Mouse (Mus musculus) gastrocnemius, adult 18-20 months (tissue): ENCODE results near the gene Lilrb4a. TPM values are rescaled to one million over a fixed set of nuclear protein-coding genes. Genes with fewer than 3 reads are reported as not detected.
"Not testable (repeated sequence)": the region's sequence is repeated elsewhere in the genome, so short reads cannot be mapped to it uniquely, and the experiment has no call there.

Experiments
- DNase-seq: peaks from one replicate; pipeline ENCODE4 v3.0.0; 2021; ENCODE audit warnings: low spot score
- long read RNA-seq, 2 experiments: library from polyadenylated mRNA; stranded (forward); transcript quantifications; one replicate each; pipeline ENCODE4 v2.0.0; 2021
- total RNA-seq, 2 experiments: library from RNA; stranded (reverse); gene quantifications; 2 replicates each; pipeline ENCODE4 v1.2.3; 2021

Gene Lilrb4a
- total RNA-seq = under 1 TPM; 0.57 to 0.69 TPM
- long read RNA-seq, experiment 1, partial matches to known transcripts = 0 of 1 reads
- long read RNA-seq, experiment 1, other reads (novel, unspliced or antisense) = 1 of 1 reads
- long read RNA-seq, experiment 2 = 0 reads

- not testable (repeated sequence) for DNase-seq
Observed at GRCm38 (mm10) chr10:51490691-51491090, at the start of gene Lilrb4a. Lilrb4a (plus strand) TSS chr10:51490956.

DNA sequence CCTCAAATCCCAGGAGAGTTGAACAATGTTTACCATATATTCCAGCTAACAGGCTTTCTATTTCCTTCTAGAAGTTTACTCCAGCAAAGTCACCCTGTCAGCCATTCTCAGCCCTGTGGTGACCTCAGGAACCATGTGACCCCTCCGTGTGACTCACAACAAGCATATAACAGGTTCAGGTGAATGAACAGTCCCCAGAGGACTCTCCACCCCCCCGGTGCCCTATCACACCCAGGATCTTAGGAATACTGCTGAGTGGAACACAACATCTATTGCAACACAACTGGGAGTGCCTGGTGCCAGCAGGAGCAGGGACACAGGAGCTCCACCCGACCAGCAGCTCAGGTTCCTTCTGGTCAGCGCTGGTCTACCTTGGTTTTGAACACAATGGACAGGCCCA lies 39.1 kb upstream of the Lilrb4a start:
- no peak for DNase-seq

GRCm38 (mm10) chr10:51453616-51454298 lies 37.0 kb upstream of the Lilrb4a start:
- DNase-seq = no peak

DNA sequence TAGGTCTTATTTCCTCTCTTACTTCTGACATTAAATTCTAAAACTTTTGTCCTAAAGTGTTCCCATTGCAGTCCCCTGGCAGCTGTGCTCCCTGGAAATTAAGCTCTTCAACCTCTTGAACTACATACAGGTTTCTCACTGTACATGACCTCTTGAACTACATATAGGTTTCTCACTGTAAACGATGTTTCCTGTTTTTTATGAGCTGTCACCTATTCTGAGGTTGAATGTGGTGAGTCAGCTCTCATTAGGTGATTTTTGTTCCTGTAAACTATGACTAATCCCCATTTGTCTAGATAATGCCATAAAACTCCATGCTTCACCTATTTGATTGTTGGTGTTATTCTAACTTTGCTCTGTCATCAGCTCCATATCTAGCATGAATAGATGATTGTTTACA lies 36.4 kb upstream of the Lilrb4a start:
- no peak for DNase-seq

DNA sequence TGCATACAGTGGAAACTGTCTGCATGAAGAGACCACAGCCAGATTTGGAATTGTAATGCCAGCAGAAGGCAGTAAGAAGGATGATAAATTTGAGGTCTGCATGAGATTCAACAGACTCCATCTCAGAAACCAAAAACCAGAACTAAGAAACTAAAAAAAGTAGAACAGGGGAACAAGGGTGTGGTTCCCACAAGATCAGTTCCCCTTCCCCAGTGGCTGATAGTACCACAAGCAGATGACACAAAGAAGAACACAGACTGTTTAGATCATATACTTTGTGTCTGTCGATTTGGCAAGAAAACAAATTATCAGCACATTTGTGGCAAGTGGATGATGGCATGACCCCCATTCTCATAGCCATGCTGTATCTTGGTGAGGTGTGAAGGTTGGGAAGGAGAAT lies 35.0 kb upstream of the Lilrb4a start:
- no peak for DNase-seq

DNA sequence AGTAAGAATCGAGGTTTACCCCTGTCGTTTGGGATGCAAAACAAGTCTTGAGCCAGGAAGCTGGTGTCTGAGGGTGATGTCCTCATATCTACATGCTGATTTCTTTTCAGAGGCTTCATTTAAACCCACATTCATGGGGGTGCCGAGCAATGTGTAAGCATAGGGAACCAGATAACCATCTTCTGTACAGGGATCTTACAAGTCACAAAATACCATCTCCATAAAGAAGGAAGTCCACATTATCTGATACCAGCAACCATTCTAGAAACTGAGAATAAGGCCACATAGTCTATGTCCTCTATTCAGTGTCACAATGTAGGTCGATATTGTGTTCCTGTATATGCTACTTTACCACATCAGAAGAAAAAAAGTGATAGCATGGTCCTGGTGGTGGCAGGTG lies 34.4 kb upstream of the Lilrb4a start:
- DNase-seq = no peak

- not testable (repeated sequence) for DNase-seq
Observed at GRCm38 (mm10) chr10:51463800-51464199, 27.0 kb upstream of the Lilrb4a start.

DNA sequence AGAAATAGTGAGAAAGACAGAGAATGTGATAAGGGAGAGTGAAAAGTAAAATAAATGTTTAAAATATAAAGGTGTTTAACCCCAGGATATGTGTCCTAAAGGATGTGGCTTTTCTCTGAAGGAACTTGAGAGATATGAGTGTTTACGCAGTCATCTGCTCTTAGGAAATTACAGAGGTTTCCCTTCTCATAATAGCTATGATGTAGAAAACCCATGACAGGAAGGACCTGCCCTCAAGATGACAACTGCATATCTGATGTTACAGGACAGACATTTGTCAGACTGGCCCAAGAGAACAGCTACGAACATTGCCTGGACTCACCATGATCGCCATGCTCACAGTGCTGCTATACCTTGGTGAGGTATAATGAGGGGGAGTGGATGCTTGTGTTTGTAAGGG lies 10.4 kb upstream of the Lilrb4a start, which contains the start of the genes Gm49339 and Lilr4b:
Gm49339 (plus strand) TSS at position 216 of the 400 bp plus-strand sequence.
Lilr4b (plus strand) TSS at position 236 of the 400 bp plus-strand sequence.
- not testable (repeated sequence) for DNase-seq

DNA sequence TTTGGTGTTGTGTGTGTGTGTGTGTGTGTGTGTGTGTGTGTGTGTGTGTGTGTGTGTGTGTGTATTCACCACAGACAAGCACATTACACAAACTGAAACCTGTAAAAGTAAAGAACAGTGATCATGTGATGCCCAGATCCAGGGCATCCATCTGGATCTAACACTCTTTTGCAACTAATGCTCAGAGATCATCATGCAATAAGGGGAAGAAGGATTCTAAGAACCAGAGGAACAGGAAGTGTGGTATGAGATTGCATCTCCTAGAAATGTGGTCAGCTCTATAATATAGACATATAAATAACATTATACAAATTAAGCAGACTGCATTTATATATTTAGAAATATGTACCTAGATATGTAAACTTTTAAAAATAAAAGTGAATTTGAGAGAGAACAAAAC lies 29.3 kb downstream of the Lilrb4a start:
- DNase-seq = no peak

DNA sequence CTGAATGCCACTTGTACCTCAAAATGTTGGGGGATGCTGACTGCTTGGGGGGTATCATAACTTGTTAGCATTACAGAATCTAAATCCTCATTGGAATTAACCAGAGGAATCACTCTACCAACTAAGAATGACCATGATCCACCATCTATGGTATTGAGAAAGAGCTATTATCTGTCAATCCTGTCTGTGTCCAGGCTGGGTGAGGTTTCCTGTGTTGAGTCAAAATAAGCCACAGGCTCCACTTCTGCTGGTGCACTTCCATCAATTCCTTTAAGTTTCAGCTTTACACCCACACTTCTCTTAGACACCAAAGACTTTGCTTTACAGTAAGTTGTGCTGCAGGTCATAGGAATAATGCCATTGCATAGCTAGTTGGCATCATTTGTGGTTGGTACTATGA lies 30.7 kb downstream of the Lilrb4a start:
- DNase-seq = no peak

- DNase-seq = no peak
Observed at GRCm38 (mm10) chr10:51526090-51526489, 35.3 kb downstream of the Lilrb4a start.

- DNase-seq = no peak
Observed at GRCm38 (mm10) chr10:51526633-51527032, 35.9 kb downstream of the Lilrb4a start.

DNA sequence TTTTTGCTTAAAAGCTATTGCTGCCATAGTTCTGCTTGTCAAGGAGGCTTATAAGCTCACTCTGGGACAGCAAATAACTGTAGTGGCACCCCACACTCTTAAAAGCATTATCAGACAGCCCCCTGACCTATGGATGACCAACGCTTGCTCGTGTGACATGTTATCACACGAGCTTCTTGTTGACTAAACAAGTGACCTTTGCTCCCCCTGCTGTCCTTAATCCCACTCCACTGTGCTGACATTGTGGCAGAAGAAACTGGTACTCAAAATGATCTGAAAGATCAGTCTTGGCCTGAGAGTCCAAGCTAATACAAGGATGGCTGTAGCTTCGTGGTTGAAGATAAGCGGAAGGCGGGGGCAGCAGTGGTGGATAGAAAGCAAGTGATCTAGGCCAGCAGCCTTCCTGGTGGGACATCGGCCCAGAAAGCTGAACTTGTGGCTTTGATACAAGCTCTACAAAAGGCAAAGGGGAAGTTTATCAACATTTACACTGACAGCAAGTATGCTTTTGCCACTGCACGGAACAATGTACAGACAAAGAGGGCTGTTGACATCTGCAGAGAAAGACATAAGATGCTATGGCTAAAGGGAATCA lies 38.2 kb downstream of the Lilrb4a start:
- no peak for DNase-seq

DNA sequence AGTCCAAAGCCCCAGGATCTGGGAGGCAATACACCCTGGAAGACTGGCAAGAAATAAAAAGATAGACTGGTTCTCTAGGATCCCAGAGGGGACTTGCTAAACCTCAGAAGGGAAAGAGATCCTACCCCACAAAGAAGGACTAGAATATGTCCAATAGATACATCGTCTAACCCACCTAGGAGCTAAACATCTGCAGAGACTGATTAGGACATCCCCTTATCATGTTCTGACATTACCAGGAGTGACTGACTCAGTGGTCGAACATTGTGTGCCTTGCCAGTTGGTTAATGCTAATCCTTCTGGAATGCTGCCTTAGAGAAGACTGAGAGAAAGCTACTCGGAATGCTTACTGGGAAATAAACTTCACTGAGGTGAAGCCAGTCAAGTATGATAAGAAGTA lies 38.7 kb downstream of the Lilrb4a start:
- no peak for DNase-seq

GRCm38 (mm10) chr10:51530813-51531212 lies 40.1 kb downstream of the Lilrb4a start:
- no peak for DNase-seq

Other genes with a start within 250 kb of the Lilrb4a start
- gene Gm49339, start 10.3 kb upstream of the Lilrb4a start, total RNA-seq = under 1 TPM in 1 of 2 experiments, not detected in 1; 0.64 TPM
- 1 to 10 TPM; 1.0 to 1.1 TPM for gene Lilr4b, start 10.3 kb upstream of the Lilrb4a start, total RNA-seq
- not detected for gene Fam162b, start 99.6 kb downstream of the Lilrb4a start, total RNA-seq
- not detected for gene Gprc6a, start 140.5 kb downstream of the Lilrb4a start, total RNA-seq
- not detected for gene Rfx6, start 186.8 kb downstream of the Lilrb4a start, total RNA-seq